Comparison of ENCODE assay signal across 18 mouse cellular contexts in the genomic region with DNA sequence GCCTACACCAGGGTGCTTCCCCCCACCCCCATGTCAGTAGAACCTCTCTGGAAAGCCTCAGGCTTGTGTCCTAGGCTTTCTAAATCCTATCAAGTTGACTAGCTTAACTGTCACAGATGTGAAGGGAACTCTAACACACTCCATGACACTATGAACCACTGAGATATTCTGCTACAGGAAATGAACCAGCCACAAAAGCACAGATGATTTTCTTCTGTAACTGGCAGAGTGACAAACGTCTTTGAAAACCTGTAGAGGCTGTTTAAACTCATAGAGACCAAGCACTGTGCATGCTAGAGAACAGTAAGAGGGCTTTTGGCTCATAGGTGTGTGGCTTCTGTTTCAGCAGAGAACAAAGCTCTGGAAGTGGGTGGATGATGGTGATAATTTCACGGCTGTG. TPM values are rescaled to one million over a fixed set of nuclear protein-coding genes. Genes with fewer than 3 reads are reported as not detected.
DNase-seq lines count a peak whose midpoint lies in the region; ATAC-seq and TF ChIP-seq lines count a peak whose summit lies in the region.
"Had no signal": no experiment of that assay in that cellular context is flagged by ENCODE, and none has a peak within 500 bp of the region (broad histone marks: within the 10 kb centered on the region; RNA-seq: fewer than 3 reads in every experiment).

No protein-coding gene starts in this region.

- no peak overlapping the region for H3K4me2 ChIP-seq in midbrain, embryonic 11.5 days
- H3K4me2 ChIP-seq in midbrain, postnatal 0 days (ENCODE audit: low read depth, low read length, poor library complexity, severe bottlenecking) = no peak overlapping the region
- H3K4me2 ChIP-seq: forebrain, embryonic 13.5 days; limb, embryonic 15.5 days; neural tube, embryonic 13.5 days had no signal

- peaks cover 3% of the 10 kb centered on the region for H3K4me1 ChIP-seq in midbrain, embryonic 11.5 days (ENCODE audit: control insufficient read depth, insufficient read depth, low read length)
- H3K4me1 ChIP-seq in midbrain, postnatal 0 days (ENCODE audit: insufficient read depth, low read length) = no peaks in the 10 kb centered on the region; the same call in 1 of the 2 replicates

- H3K9ac ChIP-seq in midbrain, embryonic 11.5 days (ENCODE audit: low read length) = no peak overlapping the region
- H3K9ac ChIP-seq in midbrain, postnatal 0 days (replicated peaks; ENCODE audit: low read length, poor library complexity, severe bottlenecking) = no peak overlapping the region
- H3K9ac ChIP-seq: forebrain, embryonic 13.5 days; limb, embryonic 15.5 days; neural tube, embryonic 13.5 days had no signal

- ATAC-seq in midbrain, embryonic 11.5 days (ENCODE audit: low FRiP score) = no peak
- no peak for ATAC-seq in midbrain, postnatal 0 days (ENCODE audit: low FRiP score)
- peak; percentile 66 for ATAC-seq in common myeloid progenitor, adult 5-6 weeks (replicated peaks; ENCODE audit: low read depth, poor library complexity, severe bottlenecking)
- ATAC-seq: forebrain, embryonic 13.5 days; midbrain, embryonic 16.5 days had no signal

- H3K27me3 ChIP-seq in midbrain, embryonic 11.5 days (ENCODE audit: control insufficient read depth, insufficient read depth, low read length) = no peaks in the 10 kb centered on the region
- H3K27me3 ChIP-seq in midbrain, postnatal 0 days (ENCODE audit: insufficient read depth, low read length) = no peaks in the 10 kb centered on the region
- H3K27me3 ChIP-seq: forebrain, embryonic 13.5 days; limb, embryonic 15.5 days; neural tube, embryonic 13.5 days had no signal

- H3K36me3 ChIP-seq in midbrain, embryonic 11.5 days (ENCODE audit: control insufficient read depth, insufficient read depth, low read length) = peaks cover 8% of the 10 kb centered on the region; the same call in 1 of the 2 replicates
- peaks cover 5% of the 10 kb centered on the region; the same call in 1 of the 2 replicates for H3K36me3 ChIP-seq in midbrain, postnatal 0 days (ENCODE audit: insufficient read depth, low read length)

- H3K4me3 ChIP-seq in midbrain, embryonic 11.5 days (ENCODE audit: low read depth, low read length) = no peak overlapping the region
- no peak overlapping the region for H3K4me3 ChIP-seq in midbrain, postnatal 0 days (ENCODE audit: low read depth, low read length)
- H3K4me3 ChIP-seq: forebrain, embryonic 13.5 days; limb, embryonic 15.5 days; neural tube, embryonic 13.5 days had no signal

- H3K9me3 ChIP-seq in midbrain, embryonic 11.5 days (ENCODE audit: control insufficient read depth, low read length) = no peaks in the 10 kb centered on the region
- no peaks in the 10 kb centered on the region for H3K9me3 ChIP-seq in midbrain, postnatal 0 days (ENCODE audit: low read length)
- H3K9me3 ChIP-seq: forebrain, embryonic 13.5 days; limb, embryonic 15.5 days; neural tube, embryonic 13.5 days had no signal

- DNase-seq in midbrain, embryonic 11.5 days (ENCODE audit: low spot score, missing footprints) = peak; percentile 28
- no peak for DNase-seq in midbrain, postnatal 0 days (ENCODE audit: low spot score)
- DNase-seq in CD8-positive naive resting alpha-beta T cell, adult 2 months (ENCODE audit: low read depth in 2 of 2, low spot score in 2 of 2) = peak; percentile 35 to 50
- DNase-seq in thymus, postnatal 14 days = peak; percentile 62
- no peak for DNase-seq in adrenal gland, adult 8-10 months
- DNase-seq in testis, postnatal 14 days (ENCODE audit: low spot score) = no peak
- DNase-seq: adrenal gland, postnatal 10 days; cerebellum, adult 9-11 months; heart, adult 18-20 months; kidney, adult 9 months; lung, adult 2 months; lung, postnatal 4 days; right cerebral cortex, postnatal 4 days had no signal

- H3K27ac ChIP-seq in midbrain, embryonic 11.5 days (ENCODE audit: low read depth, low read length) = no peak overlapping the region
- H3K27ac ChIP-seq in midbrain, postnatal 0 days (ENCODE audit: low read depth, low read length) = no peak overlapping the region
- H3K27ac ChIP-seq: forebrain, embryonic 13.5 days; limb, embryonic 15.5 days; neural tube, embryonic 13.5 days had no signal

- no peak for TF ChIP-seq CTCF in midbrain, postnatal 0 days (IDR thresholded peaks at IDR 0.05)

- WGBS in midbrain, embryonic 11.5 days = 80% methylated on average over 2 of the region's 2 CpGs
- 76% methylated on average over 2 of the region's 2 CpGs for WGBS in midbrain, postnatal 0 days

RNA-seq across cellular contexts. Expression of a gene that starts 8.1 kb away (rescaled TPM):
- polyA plus RNA-seq in midbrain, embryonic 11.5 days (2014; fragmentation: Nextera tagmentation; extraction: Ambion mirVana) = 13.4 and 13.6 TPM in 2 replicates
- 16.1 and 19.4 TPM in 2 replicates for total RNA-seq in midbrain, postnatal 0 days (2014; rRNA removed)
- polyA plus RNA-seq in midbrain, postnatal 0 days (2015; fragmentation: Nextera tagmentation; extraction: Ambion mirVana) = 6.6 and 6.7 TPM in 2 replicates
- 25.1 and 27.9 TPM in 2 replicates for total RNA-seq in common myeloid progenitor, adult 5-6 weeks (2017)
- total RNA-seq in adrenal gland, adult 8-10 months (2022) = 10 to 100 TPM in 1 of 4 experiments, 1 to 10 TPM in 3; 6.6 to 10.1 (median 9.0) TPM

RNA-seq across cellular contexts. Expression of a gene that starts 40.0 kb away (rescaled TPM):
- 1.8 and 2.3 TPM in 2 replicates for polyA plus RNA-seq in midbrain, embryonic 11.5 days (2014; fragmentation: Nextera tagmentation; extraction: Ambion mirVana)
- total RNA-seq in midbrain, postnatal 0 days (2014; rRNA removed) = 77.0 and 90.3 TPM in 2 replicates
- 3.6 and 6.1 TPM in 2 replicates for polyA plus RNA-seq in midbrain, postnatal 0 days (2015; fragmentation: Nextera tagmentation; extraction: Ambion mirVana)
- total RNA-seq in common myeloid progenitor, adult 5-6 weeks (2017) = 9.1 and 14.7 TPM in 2 replicates
- 10 to 100 TPM; 19.7 to 36.9 (median 26.9) TPM for total RNA-seq in adrenal gland, adult 8-10 months (2022)

RNA-seq across cellular contexts. Expression of a gene that starts 41.7 kb away (rescaled TPM):
- polyA plus RNA-seq in midbrain, embryonic 11.5 days (2014; fragmentation: Nextera tagmentation; extraction: Ambion mirVana) = 146 and 157 TPM in 2 replicates
- total RNA-seq in midbrain, postnatal 0 days (2014; rRNA removed) = 49.6 and 55.6 TPM in 2 replicates
- 136 and 143 TPM in 2 replicates for polyA plus RNA-seq in midbrain, postnatal 0 days (2015; fragmentation: Nextera tagmentation; extraction: Ambion mirVana)
- 58.4 and 70.4 TPM in 2 replicates for total RNA-seq in common myeloid progenitor, adult 5-6 weeks (2017)
- 100 to 1,000 TPM; 151 to 162 (median 155) TPM for total RNA-seq in adrenal gland, adult 8-10 months (2022)

RNA-seq across cellular contexts. Expression of a gene that starts 47.8 kb away (rescaled TPM):
- 8.0 and 8.9 TPM in 2 replicates for polyA plus RNA-seq in midbrain, embryonic 11.5 days (2014; fragmentation: Nextera tagmentation; extraction: Ambion mirVana)
- 57.3 and 82.4 TPM in 2 replicates for total RNA-seq in midbrain, postnatal 0 days (2014; rRNA removed)
- polyA plus RNA-seq in midbrain, postnatal 0 days (2015; fragmentation: Nextera tagmentation; extraction: Ambion mirVana) = 3.9 and 5.3 TPM in 2 replicates
- total RNA-seq in common myeloid progenitor, adult 5-6 weeks (2017) = 43.9 and 53.3 TPM in 2 replicates
- 10 to 100 TPM; 30.6 to 34.9 (median 32.4) TPM for total RNA-seq in adrenal gland, adult 8-10 months (2022)

RNA-seq across cellular contexts. Expression of a gene that starts 48.2 kb away (rescaled TPM):
- polyA plus RNA-seq in midbrain, embryonic 11.5 days (2014; fragmentation: Nextera tagmentation; extraction: Ambion mirVana) = 3.6 and 3.7 TPM in 2 replicates
- 48.7 and 53.5 TPM in 2 replicates for total RNA-seq in midbrain, postnatal 0 days (2014; rRNA removed)
- 32.8 and 35.8 TPM in 2 replicates for polyA plus RNA-seq in midbrain, postnatal 0 days (2015; fragmentation: Nextera tagmentation; extraction: Ambion mirVana)
- total RNA-seq in common myeloid progenitor, adult 5-6 weeks (2017) = 3.2 and 3.3 TPM in 2 replicates
- total RNA-seq in adrenal gland, adult 8-10 months (2022) = 10 to 100 TPM; 46.9 to 60.1 (median 53.5) TPM

Comparison
In these comparisons a context has a peak if more than half of its experiments do, and no peak if none do; other contexts are left out.
1. DNase-seq: peak in midbrain, embryonic 11.5 days (single experiment), CD8-positive naive resting alpha-beta T cell, adult 2 months (2 of 2) and thymus, postnatal 14 days (single experiment); none in midbrain, postnatal 0 days (single experiment), adrenal gland, adult 8-10 months (single experiment) and testis, postnatal 14 days (single experiment).